Mouse (Mus musculus) thymus, adult 2 months (tissue): ENCODE measurements around the gene D17Wsu92e. TPM values are rescaled to one million over a fixed set of nuclear protein-coding genes. Genes with fewer than 3 reads are reported as not detected.

Experiments used
- DNase-seq: peaks from one replicate; pipeline ENCODE4 v3.0.0; 2021
- H3K27ac ChIP-seq: fragments of 200-500 bp; 2 replicates; pipeline ENCODE4 v1.5.1; 2012; ENCODE audit warnings: low read length, control low read depth; ENCODE audit not compliant: control insufficient read depth, insufficient read depth
- H3K27me3 ChIP-seq: fragments of 200-500 bp; 2 replicates; pipeline ENCODE4 v1.6.1; 2012; ENCODE audit warnings: mild to moderate bottlenecking, low read length, moderate library complexity, mixed read lengths; ENCODE audit not compliant: control insufficient read depth, insufficient read depth
- H3K36me3 ChIP-seq: fragments of 200-500 bp; 2 replicates; pipeline ENCODE4 v1.6.1; 2012; ENCODE audit warnings: mild to moderate bottlenecking, low read length, moderate library complexity; ENCODE audit not compliant: control insufficient read depth, insufficient read depth
- H3K4me1 ChIP-seq: fragments of 200-500 bp; replicated peaks from 2 replicates; pipeline ENCODE4 v1.6.1; 2012; ENCODE audit warnings: low read length; ENCODE audit not compliant: control insufficient read depth, insufficient read depth
- H3K4me3 ChIP-seq: fragments of 200-500 bp; 2 replicates; pipeline ENCODE4 v1.5.1; 2012; ENCODE audit warnings: mild to moderate bottlenecking, low read length, control low read depth, moderate library complexity; ENCODE audit not compliant: control insufficient read depth, insufficient read depth
- CTCF ChIP-seq: fragments of 200-500 bp; IDR thresholded peaks from 2 replicates; pipeline ENCODE4 v1.5.1; 2012; ENCODE audit warnings: mild to moderate bottlenecking, control low read depth, low read length, moderate library complexity, borderline replicate concordance; ENCODE audit not compliant: control insufficient read depth, poor library complexity, insufficient read depth; ENCODE audit errors: extremely low read depth
- POLR2A ChIP-seq: fragments of 200-500 bp; IDR thresholded peaks from 2 replicates; pipeline ENCODE4 v1.6.1; 2012; ENCODE audit warnings: mild to moderate bottlenecking, low read length, control low read depth, moderate library complexity; ENCODE audit not compliant: control insufficient read depth, poor library complexity, insufficient read depth; ENCODE audit errors: extremely low read depth
- WGBS: fragments of 180-500 bp; shearing (Covaris S2); methylation state at CpG from one replicate; pipeline ENCODE4 v1.1.7; 2018; 5-methylcytosine and 5-hydroxymethylcytosine counted together
- polyA plus RNA-seq: library from polyadenylated mRNA; depleted of rRNA; stranded (reverse); fragments of >200 nt; gene quantifications from 2 replicates; pipeline ENCODE4 v1.2.3, GENCODE M21; 2012

D17Wsu92e gene
- polyA plus RNA-seq, 1 experiment, result 97.5 TPM

- H3K27ac ChIP-seq, result no peak overlapping the region
- H3K27me3 ChIP-seq, result no peaks in the 10 kb centered on the region
- H3K4me1 ChIP-seq, result no peaks in the 10 kb centered on the region
- DNase-seq, result no peak
- H3K36me3 ChIP-seq, result no peaks in the 10 kb centered on the region
- no peak for TF ChIP-seq CTCF
- TF ChIP-seq POLR2A, result no peak
- WGBS, result 96% methylated on average over 6 of the region's 6 CpGs
- no peak overlapping the region for H3K4me3 ChIP-seq
Measured at GRCm38 (mm10) chr17:27750451-27750942, 70.0 kb downstream of the D17Wsu92e start.

GRCm38 (mm10) chr17:27748123-27748522 is 72.3 kb downstream of the D17Wsu92e start:
- H3K27me3 ChIP-seq, result no peaks in the 10 kb centered on the region
- no peak for DNase-seq
- WGBS, result 84% methylated on average over 2 of the region's 2 CpGs

GRCm38 (mm10) chr17:27746446-27746845 is 74.0 kb downstream of the D17Wsu92e start:
- no peak overlapping the region for H3K27ac ChIP-seq
- no peak overlapping the region for H3K4me3 ChIP-seq
- 91% methylated on average over 4 of the region's 4 CpGs for WGBS
- H3K36me3 ChIP-seq, result no peaks in the 10 kb centered on the region
- H3K27me3 ChIP-seq, result no peaks in the 10 kb centered on the region
- DNase-seq, result no peak
- no peak for TF ChIP-seq POLR2A
- no peak for TF ChIP-seq CTCF
- H3K4me1 ChIP-seq, result no peaks in the 10 kb centered on the region

More at GRCm38 (mm10) chr17:27748123-27748522, 72.3 kb downstream of the D17Wsu92e start:
- H3K36me3 ChIP-seq, result no peaks in the 10 kb centered on the region
- no peaks in the 10 kb centered on the region for H3K4me1 ChIP-seq
- no peak overlapping the region for H3K27ac ChIP-seq
- H3K4me3 ChIP-seq, result no peak overlapping the region
- TF ChIP-seq CTCF, result no peak
- no peak for TF ChIP-seq POLR2A

GRCm38 (mm10) chr17:27740961-27741360 is 79.5 kb downstream of the D17Wsu92e start:
- Histone ChIP-seq H3K36me3 (no peaks in the 10 kb centered on the region), H3K4me3 (no peak overlapping the region), H3K27ac (no peak overlapping the region), H3K4me1 (no peaks in the 10 kb centered on the region), H3K27me3 (no peaks in the 10 kb centered on the region)
- 94% methylated on average over 6 of the region's 6 CpGs for WGBS
- no peak for TF ChIP-seq CTCF
- TF ChIP-seq POLR2A, result no peak
- no peak for DNase-seq

- TF ChIP-seq POLR2A, result no peak
- no peak for TF ChIP-seq CTCF
- Histone ChIP-seq H3K4me3 (no peak overlapping the region), H3K27me3 (no peaks in the 10 kb centered on the region), H3K27ac (no peak overlapping the region), H3K4me1 (no peaks in the 10 kb centered on the region), H3K36me3 (no peaks in the 10 kb centered on the region)
- no peak for DNase-seq
- 42% methylated on average over 12 of the region's 13 CpGs for WGBS
Measured at GRCm38 (mm10) chr17:27734344-27735073, 85.9 kb downstream of the D17Wsu92e start.

GRCm38 (mm10) chr17:27732694-27733093 is 87.8 kb downstream of the D17Wsu92e start:
- Histone ChIP-seq H3K4me3 (no peak overlapping the region), H3K27me3 (no peaks in the 10 kb centered on the region), H3K27ac (no peak overlapping the region), H3K4me1 (no peaks in the 10 kb centered on the region), H3K36me3 (no peaks in the 10 kb centered on the region)
- TF ChIP-seq POLR2A, result no peak
- TF ChIP-seq CTCF, result no peak
- DNase-seq, result no peak
- 90% methylated on average over 3 of the region's 3 CpGs for WGBS

GRCm38 (mm10) chr17:27732152-27732551 is 88.3 kb downstream of the D17Wsu92e start:
- Histone ChIP-seq H3K4me3 (no peak overlapping the region), H3K27me3 (no peaks in the 10 kb centered on the region), H3K27ac (no peak overlapping the region), H3K36me3 (no peaks in the 10 kb centered on the region), H3K4me1 (no peaks in the 10 kb centered on the region)
- 79% methylated on average over 5 of the region's 5 CpGs for WGBS
- no peak for TF ChIP-seq POLR2A
- TF ChIP-seq CTCF, result no peak
- DNase-seq, result no peak
